Mouse (Mus musculus) CH12.LX (cell line): ENCODE results near the gene Per3. TPM values are rescaled to one million over a fixed set of nuclear protein-coding genes. Genes with fewer than 3 reads are reported as not detected.

Experiments used
- DNase-seq: peaks from one replicate; pipeline ENCODE4 v3.0.0-alpha.2; 2013; ENCODE audit errors: extremely low read depth
- H3K27ac ChIP-seq: 2 replicates; pipeline ENCODE4 v1.5.1; 2012; ENCODE audit warnings: low read depth, mild to moderate bottlenecking, control low read depth, moderate library complexity; ENCODE audit not compliant: insufficient read depth
- H3K27me3 ChIP-seq: replicated peaks from 2 replicates; pipeline ENCODE3; 2012; ENCODE audit warnings: inconsistent platforms
- H3K36me3 ChIP-seq, 2 experiments: replicated peaks in 1 of 2; 2 replicates each; pipeline versions ENCODE3 to v1.6.1; 2012; ENCODE audit warnings: inconsistent platforms in 1 of 2, low read length in 1 of 2, mild to moderate bottlenecking in 1 of 2, mixed read lengths in 1 of 2, moderate library complexity in 1 of 2; ENCODE audit not compliant: control insufficient read depth in 1 of 2, insufficient read depth in 1 of 2
- H3K4me1 ChIP-seq, 2 experiments: 2 replicates each; pipeline ENCODE4 v1.6.1; 2012; ENCODE audit warnings: inconsistent platforms in 1 of 2, moderate library complexity in 1 of 2; ENCODE audit not compliant: insufficient read depth in 2 of 2, control insufficient read depth in 1 of 2
- H3K4me2 ChIP-seq: 2 replicates; pipeline ENCODE4 v1.6.1; 2012; ENCODE audit warnings: low read depth, mild to moderate bottlenecking, control low read depth; ENCODE audit not compliant: poor library complexity, insufficient read depth, severe bottlenecking
- H3K4me3 ChIP-seq, 3 experiments: fragments of 150-350 bp in 1 of 3; sonication (generic) in 1 of 3; replicated peaks in 1 of 3; 2 replicates each; pipeline versions ENCODE3 to v1.5.1; 2011 to 2012; ENCODE audit warnings: low read depth in 2 of 3, low read length in 2 of 3, mild to moderate bottlenecking in 2 of 3, moderate library complexity in 2 of 3, control low read depth in 1 of 3, improper control_type of control experiment in 1 of 3, inconsistent platforms in 1 of 3, mixed read lengths in 1 of 3; ENCODE audit not compliant: poor library complexity in 1 of 3
- H3K79me2 ChIP-seq: replicated peaks from 2 replicates; pipeline ENCODE4 v1.6.1; 2012; ENCODE audit warnings: mild to moderate bottlenecking, moderate library complexity; ENCODE audit not compliant: control insufficient read depth, poor library complexity, insufficient read depth, severe bottlenecking; ENCODE audit errors: extremely low read depth
- H3K9ac ChIP-seq: 2 replicates; pipeline ENCODE4 v1.6.1; 2012; ENCODE audit warnings: low read depth, mild to moderate bottlenecking, control low read depth, moderate library complexity; ENCODE audit not compliant: insufficient read depth
- H3K9me3 ChIP-seq: replicated peaks from 2 replicates; pipeline ENCODE3; 2012; ENCODE audit warnings: low read length, inconsistent platforms, mixed read lengths
- CHD2 ChIP-seq: IDR thresholded peaks from 2 replicates; pipeline ENCODE4 v1.6.1; 2011; ENCODE audit warnings: low read length, improper control_type of control experiment
- CTCF ChIP-seq, 2 experiments: IDR thresholded peaks in 1 of 2; conservative IDR thresholded peaks in 1 of 2; 2 replicates each; pipeline ENCODE4 v1.5.1; 2011 to 2012; ENCODE audit warnings: low read depth in 2 of 2, low read length in 2 of 2, improper control_type of control experiment in 1 of 2, inconsistent platforms in 1 of 2, mild to moderate bottlenecking in 1 of 2, moderate library complexity in 1 of 2
- E2F4 ChIP-seq: IDR thresholded peaks from 2 replicates; pipeline ENCODE4 v1.6.1; 2011; ENCODE audit warnings: low read depth, low read length, improper control_type of control experiment; ENCODE audit not compliant: insufficient replicate concordance
- ELF1 ChIP-seq: IDR thresholded peaks from 2 replicates; pipeline ENCODE4 v1.6.1; 2014; ENCODE audit warnings: low read depth, mild to moderate bottlenecking, inconsistent platforms, low read length, improper control_type of control experiment
- EP300 ChIP-seq: IDR thresholded peaks from 2 replicates; pipeline ENCODE4 v1.6.1; 2011; ENCODE audit warnings: low read length, improper control_type of control experiment
- GABPA ChIP-seq: IDR thresholded peaks from 2 replicates; pipeline ENCODE4 v1.6.1; 2012; ENCODE audit warnings: low read depth, low read length, improper control_type of control experiment, inconsistent platforms; ENCODE audit not compliant: insufficient replicate concordance
- IRF4 ChIP-seq: IDR thresholded peaks from 2 replicates; pipeline ENCODE4 v1.6.1; 2014; ENCODE audit warnings: low read depth, mild to moderate bottlenecking, inconsistent platforms, low read length, improper control_type of control experiment
- JUND ChIP-seq: conservative IDR thresholded peaks from 2 replicates; pipeline ENCODE4 v1.6.1; 2011; ENCODE audit warnings: low read depth, low read length, improper control_type of control experiment
- MAFK ChIP-seq: IDR thresholded peaks from 2 replicates; pipeline ENCODE4 v1.6.1; 2011; ENCODE audit warnings: low read length, improper control_type of control experiment; ENCODE audit not compliant: insufficient replicate concordance
- MAZ ChIP-seq: IDR thresholded peaks from 2 replicates; pipeline ENCODE4 v1.6.1; 2012; ENCODE audit warnings: low read depth, mild to moderate bottlenecking, inconsistent platforms, low read length, improper control_type of control experiment, moderate library complexity
- MEF2A ChIP-seq: IDR thresholded peaks from 2 replicates; pipeline ENCODE4 v1.6.1; 2014; ENCODE audit warnings: low read depth, mild to moderate bottlenecking, inconsistent platforms, low read length, improper control_type of control experiment, borderline replicate concordance
- MXI1 ChIP-seq: IDR thresholded peaks from 2 replicates; pipeline ENCODE4 v1.6.1; 2011; ENCODE audit warnings: mild to moderate bottlenecking, low read depth, low read length, improper control_type of control experiment
- NELFE ChIP-seq: IDR thresholded peaks from 2 replicates; pipeline ENCODE4 v1.6.1; 2011; ENCODE audit warnings: low read depth, low read length, improper control_type of control experiment
- POLR2A ChIP-seq: IDR thresholded peaks from 2 replicates; pipeline ENCODE4 v1.6.1; 2011; ENCODE audit warnings: low read depth, mild to moderate bottlenecking, improper control_type of control experiment, low read length
- POLR2AphosphoS2 ChIP-seq: IDR thresholded peaks from 2 replicates; pipeline ENCODE4 v1.6.1; 2011; ENCODE audit warnings: low read depth, low read length, improper control_type of control experiment
- RAD21 ChIP-seq: IDR thresholded peaks from 2 replicates; pipeline ENCODE4 v1.6.1; 2011; ENCODE audit warnings: low read depth, mild to moderate bottlenecking, low read length, improper control_type of control experiment, moderate library complexity
- RCOR1 ChIP-seq: conservative IDR thresholded peaks from 2 replicates; pipeline ENCODE4 v1.6.1; 2012; ENCODE audit warnings: low read depth, mild to moderate bottlenecking, inconsistent platforms, low read length, improper control_type of control experiment
- SIN3A ChIP-seq: IDR thresholded peaks from 2 replicates; pipeline ENCODE4 v1.6.1; 2012; ENCODE audit warnings: low read length, improper control_type of control experiment, inconsistent platforms
- SMC3 ChIP-seq: IDR thresholded peaks from 2 replicates; pipeline ENCODE4 v1.6.1; 2011; ENCODE audit warnings: low read depth, low read length, improper control_type of control experiment
- TCF12 ChIP-seq: IDR thresholded peaks from 2 replicates; pipeline ENCODE4 v1.6.1; 2014; ENCODE audit warnings: low read depth, mild to moderate bottlenecking, inconsistent platforms, low read length, improper control_type of control experiment
- UBTF ChIP-seq: IDR thresholded peaks from 2 replicates; pipeline ENCODE4 v1.6.1; 2012; ENCODE audit warnings: low read depth, mild to moderate bottlenecking, inconsistent platforms, low read length, improper control_type of control experiment, moderate library complexity
- USF1 ChIP-seq: IDR thresholded peaks from 2 replicates; pipeline ENCODE4 v1.6.1; 2014; ENCODE audit warnings: low read depth, mild to moderate bottlenecking, inconsistent platforms, low read length, improper control_type of control experiment
- USF2 ChIP-seq: conservative IDR thresholded peaks from 2 replicates; pipeline ENCODE4 v1.6.1; 2011; ENCODE audit warnings: low read depth, low read length, improper control_type of control experiment
- ZC3H11A ChIP-seq: IDR thresholded peaks from 2 replicates; pipeline ENCODE4 v1.6.1; 2012; ENCODE audit warnings: low read depth, mild to moderate bottlenecking, inconsistent platforms, low read length, improper control_type of control experiment
- ZKSCAN1 ChIP-seq: IDR thresholded peaks from 2 replicates; pipeline ENCODE4 v1.6.1; 2012; ENCODE audit warnings: low read depth, inconsistent platforms, low read length, improper control_type of control experiment, borderline replicate concordance
- ZNF384 ChIP-seq: IDR thresholded peaks from 2 replicates; pipeline ENCODE4 v1.6.1; 2012; ENCODE audit warnings: low read depth, low read length, improper control_type of control experiment, inconsistent platforms
- dilution Hi-C: fragments of 300-500 bp; cut with MboI; formaldehyde crosslinking; loops from 2 replicates; pipeline ENCODE4 v1.14.3; 2020; ENCODE audit warnings: low sequenced_read_pairs; ENCODE audit not compliant: extremely low pct_unique_long_range_greater_than_20kb, extremely low pct_ligation_motif_present
- in situ Hi-C: fragments of 300-500 bp; cut with MboI; formaldehyde crosslinking; loops from 3 replicates; pipeline ENCODE4 v1.14.3; 2019; ENCODE audit warnings: low sequenced_read_pairs, low pct_ligation_motif_present, low pct_unique_long_range_greater_than_20kb, mixed read lengths
- polyA plus RNA-seq: library from polyadenylated mRNA; unstranded; fragments of >175 nt; gene quantifications from 2 replicates; pipeline ENCODE4 v1.2.1, GENCODE M21; 2012; ENCODE audit warnings: low read depth; ENCODE audit not compliant: insufficient read length
- total RNA-seq, 2 experiments: library from RNA; depleted of rRNA; stranded (reverse); fragments of 300-350 nt in 1 of 2; fragments of >200 nt in 1 of 2; gene quantifications; 2 replicates each; pipeline ENCODE4 v1.2.3; 2012 to 2014

Per3 gene
- total and polyA plus RNA-seq, 3 experiments: 0.56 to 0.81 (median 0.74) TPM

DNA sequence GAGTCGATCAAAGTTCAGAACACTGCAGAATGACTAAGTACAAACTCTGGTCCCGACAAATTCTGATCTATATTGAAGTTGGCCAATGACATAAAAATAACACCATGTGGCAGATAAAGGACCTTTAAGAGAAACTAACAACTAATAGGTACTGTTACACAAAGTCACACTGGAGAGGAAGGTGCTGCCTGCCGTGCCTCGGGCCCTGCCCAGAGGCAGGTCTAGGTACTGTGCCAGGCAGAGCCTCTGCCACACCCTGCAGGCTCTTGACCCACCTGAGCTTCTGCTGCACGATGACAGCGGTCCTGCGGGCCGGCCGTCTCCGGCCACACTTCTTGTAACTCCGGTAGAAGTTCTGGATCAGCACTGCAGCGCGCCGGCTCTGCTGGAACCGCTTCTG, 30.4 kb upstream of the Per3 start:
- Histone ChIP-seq H3K27ac (no peak overlapping the region), H3K9me3 (no peaks in the 10 kb centered on the region), H3K4me1 (no peaks in the 10 kb centered on the region), H3K36me3 (no peaks in the 10 kb centered on the region), H3K9ac (no peak overlapping the region), H3K4me2 (no peak overlapping the region), H3K79me2 (no peaks in the 10 kb centered on the region), H3K27me3 (peaks cover 16% of the 10 kb centered on the region), H3K4me3 (no peak overlapping the region)
- DNase-seq: no peak
- in situ Hi-C loops (loop anchor here (5.0 kb wide), 1 partner anchor 67 kb away; no protein-coding TSS in a partner anchor), dilution Hi-C loops (no loop called here)
- TF ChIP-seq POLR2A (no peak), ZNF384 (no peak), IRF4 (no peak), MXI1 (no peak), UBTF (no peak)

GRCm38 (mm10) chr4:151073108-151073744, 28.8 kb upstream of the Per3 start:
- Histone ChIP-seq H3K9ac (no peak overlapping the region), H3K9me3 (no peaks in the 10 kb centered on the region), H3K4me2 (no peak overlapping the region), H3K36me3 (no peaks in the 10 kb centered on the region), H3K4me1 (no peaks in the 10 kb centered on the region), H3K79me2 (no peaks in the 10 kb centered on the region), H3K27me3 (peaks cover 27% of the 10 kb centered on the region), H3K27ac (no peak overlapping the region), H3K4me3 (no peak overlapping the region)
- peak; percentile 86 for TF ChIP-seq RAD21
- peak; percentile 19; the same call in 1 of the 2 replicates for TF ChIP-seq ELF1
- TF ChIP-seq CTCF (conservative IDR thresholded peaks at IDR 0.05 in 1 of 2, IDR thresholded peaks at IDR 0.05 in 1 of 2; ENCODE audit: low read depth in 2 of 2, low read length in 2 of 2): peak; percentile 50 to 84
- TF ChIP-seq EP300: no peak
- TF ChIP-seq NELFE: 0 out of 2 replicates have a peak, but pooled peaks have one; percentile 23
- TF ChIP-seq SMC3: peak; percentile 72
- no peak for TF ChIP-seq MAZ
- no peak for TF ChIP-seq POLR2AphosphoS2
- DNase-seq: peak; percentile 57
- dilution Hi-C loops: no loop called here
- in situ Hi-C loops: no loop called here

GRCm38 (mm10) chr4:151070962-151071361, 26.5 kb upstream of the Per3 start:
- H3K27me3 ChIP-seq: peaks cover 24% of the 10 kb centered on the region
- in situ Hi-C loops: no loop called here
- H3K4me2 ChIP-seq: no peak overlapping the region
- no peak overlapping the region for H3K4me3 ChIP-seq
- no peaks in the 10 kb centered on the region for H3K36me3 ChIP-seq
- no peaks in the 10 kb centered on the region for H3K4me1 ChIP-seq
- H3K9ac ChIP-seq: no peak overlapping the region
- DNase-seq: no peak
- no peak overlapping the region for H3K27ac ChIP-seq
- TF ChIP-seq CHD2 (no peak), ZC3H11A (no peak), RCOR1 (no peak), SMC3 (no peak), MEF2A (no peak), MAFK (no peak), JUND (no peak), SIN3A (no peak), E2F4 (no peak), TCF12 (no peak), EP300 (no peak), POLR2AphosphoS2 (no peak), GABPA (no peak), ZKSCAN1 (no peak), USF2 (no peak), USF1 (no peak)
- TF ChIP-seq, all 38 proteins: peak for 0
- Histone ChIP-seq H3K9me3 (no peaks in the 10 kb centered on the region), H3K79me2 (no peaks in the 10 kb centered on the region)
- dilution Hi-C loops: no loop called here
